Mouse (Mus musculus) CH12.LX (cell line): ENCODE measurements around the gene Dnttip2. TPM values are rescaled to one million over a fixed set of nuclear protein-coding genes. Genes with fewer than 3 reads are reported as not detected.

ENCODE experiments used
- DNase-seq: peaks from one replicate; pipeline ENCODE4 v3.0.0-alpha.2; 2013; ENCODE audit errors: extremely low read depth
- H3K27ac ChIP-seq: 2 replicates; pipeline ENCODE4 v1.5.1; 2012; ENCODE audit warnings: low read depth, mild to moderate bottlenecking, control low read depth, moderate library complexity; ENCODE audit not compliant: insufficient read depth
- H3K27me3 ChIP-seq: replicated peaks from 2 replicates; pipeline ENCODE3; 2012; ENCODE audit warnings: inconsistent platforms
- H3K36me3 ChIP-seq, 2 experiments: replicated peaks in 1 of 2; 2 replicates each; pipeline versions ENCODE3 to v1.6.1; 2012; ENCODE audit warnings: inconsistent platforms in 1 of 2, low read length in 1 of 2, mild to moderate bottlenecking in 1 of 2, mixed read lengths in 1 of 2, moderate library complexity in 1 of 2; ENCODE audit not compliant: control insufficient read depth in 1 of 2, insufficient read depth in 1 of 2
- H3K4me1 ChIP-seq, 2 experiments: 2 replicates each; pipeline ENCODE4 v1.6.1; 2012; ENCODE audit warnings: inconsistent platforms in 1 of 2, moderate library complexity in 1 of 2; ENCODE audit not compliant: insufficient read depth in 2 of 2, control insufficient read depth in 1 of 2
- H3K4me2 ChIP-seq: 2 replicates; pipeline ENCODE4 v1.6.1; 2012; ENCODE audit warnings: low read depth, mild to moderate bottlenecking, control low read depth; ENCODE audit not compliant: poor library complexity, insufficient read depth, severe bottlenecking
- H3K4me3 ChIP-seq, 3 experiments: fragments of 150-350 bp in 1 of 3; sonication (generic) in 1 of 3; replicated peaks in 1 of 3; 2 replicates each; pipeline versions ENCODE3 to v1.5.1; 2011 to 2012; ENCODE audit warnings: low read depth in 2 of 3, low read length in 2 of 3, mild to moderate bottlenecking in 2 of 3, moderate library complexity in 2 of 3, control low read depth in 1 of 3, improper control_type of control experiment in 1 of 3, inconsistent platforms in 1 of 3, mixed read lengths in 1 of 3; ENCODE audit not compliant: poor library complexity in 1 of 3
- H3K79me2 ChIP-seq: replicated peaks from 2 replicates; pipeline ENCODE4 v1.6.1; 2012; ENCODE audit warnings: mild to moderate bottlenecking, moderate library complexity; ENCODE audit not compliant: control insufficient read depth, poor library complexity, insufficient read depth, severe bottlenecking; ENCODE audit errors: extremely low read depth
- H3K9ac ChIP-seq: 2 replicates; pipeline ENCODE4 v1.6.1; 2012; ENCODE audit warnings: low read depth, mild to moderate bottlenecking, control low read depth, moderate library complexity; ENCODE audit not compliant: insufficient read depth
- H3K9me3 ChIP-seq: replicated peaks from 2 replicates; pipeline ENCODE3; 2012; ENCODE audit warnings: low read length, inconsistent platforms, mixed read lengths
- CTCF ChIP-seq, 2 experiments: IDR thresholded peaks in 1 of 2; conservative IDR thresholded peaks in 1 of 2; 2 replicates each; pipeline ENCODE4 v1.5.1; 2011 to 2012; ENCODE audit warnings: low read depth in 2 of 2, low read length in 2 of 2, improper control_type of control experiment in 1 of 2, inconsistent platforms in 1 of 2, mild to moderate bottlenecking in 1 of 2, moderate library complexity in 1 of 2
- E2F4 ChIP-seq: IDR thresholded peaks from 2 replicates; pipeline ENCODE4 v1.6.1; 2011; ENCODE audit warnings: low read depth, low read length, improper control_type of control experiment; ENCODE audit not compliant: insufficient replicate concordance
- EP300 ChIP-seq: IDR thresholded peaks from 2 replicates; pipeline ENCODE4 v1.6.1; 2011; ENCODE audit warnings: low read length, improper control_type of control experiment
- ETS1 ChIP-seq: conservative IDR thresholded peaks from 2 replicates; pipeline ENCODE4 v1.6.1; 2012; ENCODE audit warnings: low read depth, mild to moderate bottlenecking, inconsistent platforms, low read length, improper control_type of control experiment, moderate library complexity
- JUN ChIP-seq: IDR thresholded peaks from 2 replicates; pipeline ENCODE4 v1.6.1; 2011; ENCODE audit warnings: low read depth, mild to moderate bottlenecking, low read length, improper control_type of control experiment, moderate library complexity; ENCODE audit not compliant: insufficient read depth
- MAX ChIP-seq: IDR thresholded peaks from 2 replicates; pipeline ENCODE4 v1.6.1; 2011; ENCODE audit warnings: low read length, improper control_type of control experiment
- MYC ChIP-seq: IDR thresholded peaks from 2 replicates; pipeline ENCODE4 v1.6.1; 2011; ENCODE audit warnings: low read depth, mild to moderate bottlenecking, improper control_type of control experiment, low read length
- NELFE ChIP-seq: IDR thresholded peaks from 2 replicates; pipeline ENCODE4 v1.6.1; 2011; ENCODE audit warnings: low read depth, low read length, improper control_type of control experiment
- NRF1 ChIP-seq: IDR thresholded peaks from 2 replicates; pipeline ENCODE4 v1.6.1; 2014; ENCODE audit warnings: low read depth, mild to moderate bottlenecking, inconsistent platforms, low read length, improper control_type of control experiment, moderate library complexity
- PAX5 ChIP-seq: IDR thresholded peaks from 2 replicates; pipeline ENCODE4 v1.6.1; 2012; ENCODE audit warnings: low read length, inconsistent platforms, mixed read lengths
- RCOR1 ChIP-seq: conservative IDR thresholded peaks from 2 replicates; pipeline ENCODE4 v1.6.1; 2012; ENCODE audit warnings: low read depth, mild to moderate bottlenecking, inconsistent platforms, low read length, improper control_type of control experiment
- SMC3 ChIP-seq: IDR thresholded peaks from 2 replicates; pipeline ENCODE4 v1.6.1; 2011; ENCODE audit warnings: low read depth, low read length, improper control_type of control experiment
- TBP ChIP-seq: conservative IDR thresholded peaks from 2 replicates; pipeline ENCODE4 v1.6.1; 2011; ENCODE audit warnings: low read depth, low read length, improper control_type of control experiment
- TCF12 ChIP-seq: IDR thresholded peaks from 2 replicates; pipeline ENCODE4 v1.6.1; 2014; ENCODE audit warnings: low read depth, mild to moderate bottlenecking, inconsistent platforms, low read length, improper control_type of control experiment
- USF1 ChIP-seq: IDR thresholded peaks from 2 replicates; pipeline ENCODE4 v1.6.1; 2014; ENCODE audit warnings: low read depth, mild to moderate bottlenecking, inconsistent platforms, low read length, improper control_type of control experiment
- dilution Hi-C: fragments of 300-500 bp; cut with MboI; formaldehyde crosslinking; loops from 2 replicates; pipeline ENCODE4 v1.14.3; 2020; ENCODE audit warnings: low sequenced_read_pairs; ENCODE audit not compliant: extremely low pct_unique_long_range_greater_than_20kb, extremely low pct_ligation_motif_present
- in situ Hi-C: fragments of 300-500 bp; cut with MboI; formaldehyde crosslinking; loops from 3 replicates; pipeline ENCODE4 v1.14.3; 2019; ENCODE audit warnings: low sequenced_read_pairs, low pct_ligation_motif_present, low pct_unique_long_range_greater_than_20kb, mixed read lengths
- polyA plus RNA-seq: library from polyadenylated mRNA; unstranded; fragments of >175 nt; gene quantifications from 2 replicates; pipeline ENCODE4 v1.2.1, GENCODE M21; 2012; ENCODE audit warnings: low read depth; ENCODE audit not compliant: insufficient read length
- total RNA-seq, 2 experiments: library from RNA; depleted of rRNA; stranded (reverse); fragments of 300-350 nt in 1 of 2; fragments of >200 nt in 1 of 2; gene quantifications; 2 replicates each; pipeline ENCODE4 v1.2.3; 2012 to 2014

Dnttip2 gene
- total and polyA plus RNA-seq, 3 experiments = 41.9 to 141 (median 65.2) TPM

- no peak overlapping the region for H3K4me3 ChIP-seq
- H3K4me1 ChIP-seq = peaks cover 8 to 30% of the 10 kb centered on the region in 2 experiments; a peak in 3 of 4 replicates
- no peaks in the 10 kb centered on the region for H3K27me3 ChIP-seq
- no peak overlapping the region for H3K4me2 ChIP-seq
- no peak overlapping the region for H3K9ac ChIP-seq
- in situ Hi-C loops = no loop called here
- TF ChIP-seq MAX = no peak
- TF ChIP-seq, all 38 proteins: peak for 0
- no peak overlapping the region for H3K27ac ChIP-seq
- H3K9me3 ChIP-seq = no peaks in the 10 kb centered on the region
- DNase-seq = no peak
- dilution Hi-C loops = no loop called here
- no peaks in the 10 kb centered on the region for H3K79me2 ChIP-seq
- H3K36me3 ChIP-seq = no peaks in the 10 kb centered on the region
Observed at GRCm38 (mm10) chr3:122312936-122313629, 38.9 kb downstream of the Dnttip2 start.

GRCm38 (mm10) chr3:122313936-122314335 lies 39.7 kb downstream of the Dnttip2 start:
- Histone ChIP-seq H3K79me2 (no peaks in the 10 kb centered on the region), H3K4me1 (peaks cover 2 to 26% of the 10 kb centered on the region in 2 experiments; a peak in 3 of 4 replicates), H3K9ac (no peak overlapping the region), H3K27me3 (no peaks in the 10 kb centered on the region), H3K4me3 (no peak overlapping the region), H3K4me2 (no peak overlapping the region), H3K27ac (no peak overlapping the region), H3K9me3 (no peaks in the 10 kb centered on the region), H3K36me3 (no peaks in the 10 kb centered on the region)
- no peak for TF ChIP-seq RCOR1
- TF ChIP-seq JUN = no peak
- TF ChIP-seq ETS1 = peak; percentile 18; the same call in 1 of the 2 replicates
- dilution Hi-C loops = no loop called here
- in situ Hi-C loops = no loop called here
- DNase-seq = peak; percentile 55

GRCm38 (mm10) chr3:122316621-122317020 lies 42.4 kb downstream of the Dnttip2 start:
- in situ Hi-C loops = loop anchor here (5.0 kb wide), 1 partner anchor 146 kb away; no protein-coding TSS in a partner anchor
- Histone ChIP-seq H3K4me2 (no peak overlapping the region), H3K9me3 (no peaks in the 10 kb centered on the region), H3K79me2 (no peaks in the 10 kb centered on the region), H3K27me3 (no peaks in the 10 kb centered on the region), H3K4me1 (peaks cover 0 to 25% of the 10 kb centered on the region in 2 experiments; a peak in 2 of 4 replicates), H3K9ac (no peak overlapping the region), H3K36me3 (no peaks in the 10 kb centered on the region), H3K4me3 (no peak overlapping the region), H3K27ac (no peak overlapping the region)
- TF ChIP-seq USF1 (no peak), TCF12 (no peak), E2F4 (no peak), SMC3 (no peak), EP300 (no peak), MAX (no peak), NELFE (no peak), MYC (no peak), NRF1 (no peak), PAX5 (no peak), TBP (no peak), CTCF (conservative IDR thresholded peaks at IDR 0.05 in 1 of 2, IDR thresholded peaks at IDR 0.05 in 1 of 2; ENCODE audit: low read depth in 2 of 2, low read length in 2 of 2) (no peak)
- dilution Hi-C loops = no loop called here
- DNase-seq = no peak
